Mouse (Mus musculus) embryonic fibroblast, embryonic 13.5 days (primary cell): ENCODE measurements at regions not wholly inside any gene's neighbourhood (a gene's known extent, or its start where the extent isn't known, plus 50 kb on each side); places are given as distances from the start of the nearest gene placed in this dataset.

Source experiments
- CTCF ChIP-seq: IDR thresholded peaks from 2 replicates; pipeline ENCODE4 v1.5.1; 2011; ENCODE audit warnings: mild to moderate bottlenecking, control low read depth, low read length, moderate library complexity, borderline replicate concordance; ENCODE audit not compliant: insufficient read depth
- POLR2A ChIP-seq: IDR thresholded peaks from 2 replicates; pipeline ENCODE4 v1.6.1; 2011; ENCODE audit warnings: low read depth, mild to moderate bottlenecking, control low read depth, low read length, moderate library complexity

GRCm38 (mm10) chr3:18298699-18299098, 350.5 kb downstream of the Cypt12 start:
- TF ChIP-seq CTCF (no peak), POLR2A (no peak)
